Mouse (Mus musculus) granulocyte monocyte progenitor cell, adult 5-6 weeks (primary cell): Measurements from ENCODE around the gene Iqgap1. TPM values are rescaled to one million over a fixed set of nuclear protein-coding genes. Genes with fewer than 3 reads are reported as not detected.

Experiments used
- ATAC-seq: replicated peaks from 2 replicates; pipeline ENCODE4 v1.8.0; 2016; ENCODE audit warnings: mild to moderate bottlenecking, moderate TSS enrichment, inconsistent platforms; ENCODE audit not compliant: poor library complexity, severe bottlenecking
- total RNA-seq, 2 experiments: library from RNA; stranded (forward) in 1 of 2; stranded (reverse) in 1 of 2; fragments of 200-712, 200-1000 nt in 1 of 2; fragments of >200 nt in 1 of 2; fragmentation: Nextera tagmentation in 1 of 2; gene quantifications; 2 replicates each; pipeline ENCODE4 v1.2.3; 2014 to 2017

Iqgap1 gene
- total RNA-seq, 2 experiments from 2014 or later = 92.9 to 95.4 TPM

DNA sequence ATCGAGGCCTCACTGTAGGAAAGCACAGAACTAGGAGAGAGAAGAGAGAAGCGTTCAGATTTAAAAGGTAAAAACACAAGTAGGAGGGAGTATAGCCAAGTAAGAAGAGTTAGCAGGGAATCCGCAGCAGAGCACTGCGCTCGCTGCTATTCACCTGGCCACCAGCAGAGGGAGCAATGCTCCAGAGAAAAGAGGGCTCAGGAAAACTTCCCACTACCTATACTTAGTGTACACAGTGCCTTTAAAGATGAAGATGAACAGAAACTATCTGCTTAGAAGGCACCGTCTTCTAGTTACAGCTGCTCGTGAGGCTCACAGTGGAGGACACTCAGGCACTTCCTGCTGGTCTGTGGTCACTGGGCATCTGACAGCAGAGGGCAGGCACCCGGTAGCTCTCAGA, 96.1 kb downstream of the Iqgap1 start:
- ATAC-seq = peak; percentile 76

DNA sequence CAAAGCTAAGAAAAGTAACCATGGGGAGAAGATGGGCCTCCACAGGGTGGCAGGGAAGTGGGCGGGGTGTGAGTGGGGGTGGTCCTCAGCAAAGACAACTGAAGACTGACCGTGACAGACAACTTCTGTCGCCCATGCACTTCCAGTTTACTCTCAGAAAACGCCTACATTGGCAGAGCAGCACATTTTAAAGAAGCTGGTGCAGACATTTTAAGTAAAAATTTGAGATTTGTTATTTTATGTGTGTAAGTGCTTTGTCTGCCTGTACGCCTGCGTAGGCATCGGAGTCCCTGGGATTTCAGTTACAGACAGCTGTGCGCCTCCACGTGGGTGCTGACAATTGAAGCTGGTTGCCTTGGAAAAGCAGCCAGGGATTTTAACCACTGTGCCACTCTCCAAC, 104.7 kb downstream of the Iqgap1 start:
- ATAC-seq = no peak

DNA sequence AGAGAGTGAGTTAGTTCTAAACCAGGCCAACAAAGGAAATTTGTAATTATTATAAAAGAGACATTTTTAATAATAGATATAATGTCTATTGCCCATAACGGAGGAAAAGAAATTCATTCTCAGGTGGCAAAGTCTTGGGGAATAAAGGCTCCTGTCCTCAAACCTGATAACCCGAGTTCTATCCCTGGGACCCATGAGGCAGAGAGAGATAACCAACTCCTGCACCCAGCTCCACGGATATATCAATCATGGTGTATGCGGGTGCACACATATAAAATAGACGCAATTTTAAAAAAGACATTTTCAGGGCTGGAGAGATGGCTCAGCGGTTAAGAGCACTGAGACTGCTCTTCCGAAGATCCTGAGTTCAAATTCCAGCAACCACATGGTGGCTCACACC, 106.2 kb downstream of the Iqgap1 start:
- no peak for ATAC-seq

DNA sequence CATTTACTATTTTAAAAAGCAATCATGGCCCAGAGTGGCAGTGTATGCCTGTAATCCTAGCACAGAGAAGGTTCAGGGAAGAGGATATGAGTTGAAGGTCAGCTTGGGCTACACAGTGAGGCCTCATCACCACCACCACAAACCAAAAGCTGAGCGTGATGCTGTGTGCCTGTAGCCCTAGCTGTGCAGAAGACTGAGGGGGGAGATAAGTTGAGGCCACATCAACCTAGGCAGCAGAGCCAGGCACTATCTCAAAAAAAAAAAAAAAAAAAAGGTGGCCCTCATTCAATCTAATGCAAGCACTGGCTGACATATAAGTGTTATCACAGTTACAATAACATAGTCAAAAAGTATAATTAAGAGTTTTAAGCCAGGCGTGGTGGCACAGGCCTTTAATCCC, 106.7 kb downstream of the Iqgap1 start:
- no peak for ATAC-seq

DNA sequence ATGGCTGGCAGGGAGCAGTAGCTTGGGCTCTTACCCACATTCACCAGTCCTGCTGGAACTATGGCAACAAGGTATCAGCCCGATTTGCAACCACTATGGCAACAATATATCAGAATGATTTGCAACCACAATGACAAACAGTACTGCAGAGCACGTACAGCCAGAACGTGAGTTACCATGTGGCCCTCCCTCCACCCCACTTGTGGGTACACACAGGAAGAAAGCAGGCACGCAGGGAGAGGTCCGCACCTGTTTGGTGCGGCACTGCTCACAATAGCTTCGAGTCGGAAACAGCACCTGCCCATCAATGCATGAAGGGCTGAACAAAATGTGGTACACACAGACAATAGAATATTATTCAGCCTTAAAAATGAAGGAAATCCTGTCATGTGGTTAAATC, 107.3 kb downstream of the Iqgap1 start:
- no peak for ATAC-seq

DNA sequence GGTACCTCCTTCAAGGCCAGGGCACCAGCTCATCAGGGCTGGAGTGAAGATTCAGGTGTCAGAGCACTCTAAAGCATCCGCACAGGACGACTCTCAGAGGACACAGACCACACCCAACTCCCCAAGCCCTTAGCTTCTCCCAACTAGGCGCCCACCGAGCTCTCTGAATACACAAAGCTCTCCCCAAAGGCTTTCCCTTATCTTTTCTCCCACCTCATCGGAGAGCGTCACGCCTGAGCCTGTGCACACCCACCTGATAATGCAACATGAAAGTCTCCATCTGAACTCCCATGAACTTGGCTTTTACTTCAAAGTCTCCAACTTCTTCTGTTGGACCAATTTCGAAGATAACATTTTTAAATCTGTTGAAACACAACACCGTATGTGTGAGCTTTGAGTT, 109.0 kb downstream of the Iqgap1 start:
- ATAC-seq = no peak

DNA sequence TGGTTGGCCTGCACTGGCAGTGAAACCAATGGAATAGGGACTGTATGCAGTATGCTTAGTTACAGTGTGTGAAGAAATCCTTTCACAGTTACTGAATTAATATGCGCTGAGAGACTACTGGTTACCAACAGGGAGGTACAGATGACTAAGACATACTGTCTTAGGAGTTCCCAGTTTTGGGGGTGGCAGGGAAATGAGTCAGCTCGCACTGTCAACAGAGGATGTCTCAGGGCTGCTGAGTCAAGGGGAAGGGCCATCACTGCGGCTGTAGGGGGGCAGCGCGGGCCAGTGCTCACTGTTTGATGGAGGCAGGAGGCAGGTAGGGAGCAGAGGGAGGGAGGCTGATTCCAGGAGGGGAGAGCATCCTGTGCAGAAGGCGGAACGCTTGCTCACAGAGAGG, 110.5 kb downstream of the Iqgap1 start:
- ATAC-seq = peak; percentile 89

DNA sequence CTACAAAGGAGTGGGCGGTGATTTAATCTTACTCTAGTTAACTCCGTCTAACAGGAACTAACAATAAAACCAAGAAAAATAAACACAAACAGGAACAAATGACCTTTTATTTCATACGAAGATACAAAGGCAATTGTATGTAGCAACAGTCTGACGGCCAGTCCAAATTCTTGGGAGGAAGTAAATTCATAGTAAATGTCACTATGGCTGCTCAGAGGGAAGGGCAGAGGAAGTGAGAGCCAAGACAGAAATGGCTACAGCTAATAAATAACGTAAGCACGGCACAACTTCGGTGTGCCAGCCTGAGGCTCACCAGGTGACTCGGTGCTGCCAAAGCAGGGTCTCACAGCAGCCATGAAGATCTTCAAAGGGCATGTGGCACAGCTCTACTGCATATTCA, 114.3 kb downstream of the Iqgap1 start:
- peak; percentile 50 for ATAC-seq

DNA sequence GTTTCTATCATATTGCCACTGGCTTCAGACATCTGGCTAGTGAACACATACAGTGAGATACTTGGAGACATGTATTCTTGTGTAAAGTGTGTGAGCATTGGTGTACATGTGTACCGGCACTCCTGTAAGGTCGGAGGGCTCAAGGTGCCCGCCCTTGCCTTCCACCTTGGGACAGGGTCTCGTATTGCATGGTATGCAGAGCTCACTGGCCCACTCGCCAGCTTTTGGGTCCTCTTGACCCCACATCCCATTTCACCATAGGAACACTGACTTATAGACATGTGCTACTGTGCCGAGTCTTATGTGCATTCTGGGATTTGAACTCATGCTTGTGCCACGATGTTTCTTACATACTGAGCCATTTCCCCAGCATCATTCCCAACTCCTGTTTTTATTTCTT, 115.4 kb downstream of the Iqgap1 start:
- no peak for ATAC-seq

DNA sequence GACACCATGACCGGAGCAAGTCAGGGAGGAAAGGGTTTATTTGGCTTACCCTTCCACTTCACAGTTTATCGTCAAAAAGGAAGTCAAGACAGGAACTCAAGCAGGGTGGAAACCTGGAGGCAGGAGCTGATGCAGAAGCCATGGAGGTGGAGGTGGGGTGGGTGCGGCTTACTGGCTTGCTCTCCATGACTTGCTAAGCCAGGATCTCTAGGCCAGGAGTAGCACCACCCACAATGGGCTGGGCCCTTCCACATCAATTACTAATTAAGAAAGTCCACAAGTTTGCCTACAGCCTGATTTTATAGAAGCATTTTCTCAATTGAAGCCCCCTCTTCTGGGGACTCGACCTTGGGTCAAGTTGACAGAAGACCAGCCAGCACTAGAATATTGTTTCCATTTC, 121.7 kb downstream of the Iqgap1 start:
- no peak for ATAC-seq

DNA sequence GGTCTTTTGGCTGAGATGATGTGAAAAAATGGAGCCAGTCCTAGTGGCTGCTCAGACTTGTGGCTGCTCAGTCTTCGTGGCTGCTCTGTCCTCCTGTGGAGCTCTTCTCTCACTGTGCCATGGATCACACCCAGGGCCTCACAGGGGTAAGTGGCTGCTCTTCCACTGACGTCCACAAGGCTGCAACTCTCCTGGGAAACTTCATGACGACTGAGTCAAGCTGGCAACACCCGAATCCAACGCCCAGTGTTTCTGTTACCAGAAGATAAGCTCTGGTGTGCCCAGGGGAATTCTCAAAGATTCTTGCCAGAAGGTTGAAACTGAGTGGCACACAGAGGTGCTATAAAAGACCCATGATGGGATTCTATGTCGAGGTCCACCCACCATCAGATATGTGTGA, 123.3 kb downstream of the Iqgap1 start:
- no peak for ATAC-seq

DNA sequence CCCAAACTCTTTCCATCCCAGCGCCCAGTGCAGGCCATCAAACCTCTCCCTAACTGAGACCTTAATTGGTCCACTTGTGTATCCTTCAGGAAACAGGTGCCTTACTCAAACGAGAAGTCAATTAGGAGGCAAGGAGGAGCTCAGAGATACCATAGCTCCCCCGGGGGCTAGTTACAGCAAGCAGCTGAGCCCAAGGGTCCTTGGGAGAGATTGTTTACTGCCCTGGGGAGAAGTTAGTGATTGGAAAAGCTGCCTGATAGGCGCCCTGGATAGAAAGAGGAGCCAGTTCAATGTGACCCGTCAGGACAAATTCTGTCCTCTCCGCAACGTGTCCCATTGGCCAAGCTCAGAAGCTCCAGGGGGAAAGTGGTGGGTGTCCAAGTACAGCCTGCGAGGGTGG, 126.1 kb downstream of the Iqgap1 start:
- no peak for ATAC-seq

DNA sequence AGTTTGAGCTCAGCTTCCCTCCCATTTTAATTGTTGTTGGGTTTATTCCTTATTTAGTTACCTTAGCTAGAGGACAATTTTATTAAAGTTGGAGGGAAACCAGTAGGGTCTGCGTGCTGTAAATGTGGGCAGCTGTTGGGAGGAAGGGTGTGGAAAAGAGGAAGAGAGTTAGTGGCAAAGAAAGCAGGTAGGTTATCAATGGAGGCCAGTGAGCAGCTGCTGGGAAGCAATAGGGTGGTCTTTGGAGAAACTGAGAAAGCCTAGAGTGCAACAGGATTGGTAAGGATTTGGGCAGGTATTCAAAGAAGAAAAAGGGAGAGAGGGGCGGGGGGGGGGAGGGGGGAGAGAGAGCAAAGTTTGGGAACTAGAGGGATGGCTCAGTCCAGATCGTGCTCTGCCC, 126.8 kb downstream of the Iqgap1 start:
- ATAC-seq = no peak

DNA sequence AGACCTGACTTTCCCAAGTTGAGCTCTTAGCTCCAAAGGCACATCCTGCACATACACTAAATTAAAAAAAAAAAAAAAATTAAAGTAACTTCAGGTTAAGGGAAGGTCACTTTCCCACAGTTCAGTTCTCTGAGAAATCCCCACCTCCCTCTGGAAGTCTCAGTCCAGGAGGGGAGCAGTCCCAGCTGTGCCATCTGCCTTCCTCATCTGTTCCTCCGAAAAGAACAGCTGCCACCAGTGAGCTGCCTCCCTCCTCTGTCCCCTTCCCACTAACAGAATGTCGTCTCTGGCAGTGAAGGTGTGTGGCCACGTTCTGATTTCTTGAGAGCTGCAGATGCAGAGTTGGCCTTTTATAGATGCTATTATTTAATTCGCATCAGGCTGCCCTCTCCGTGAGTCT, 127.9 kb downstream of the Iqgap1 start:
- ATAC-seq = no peak

DNA sequence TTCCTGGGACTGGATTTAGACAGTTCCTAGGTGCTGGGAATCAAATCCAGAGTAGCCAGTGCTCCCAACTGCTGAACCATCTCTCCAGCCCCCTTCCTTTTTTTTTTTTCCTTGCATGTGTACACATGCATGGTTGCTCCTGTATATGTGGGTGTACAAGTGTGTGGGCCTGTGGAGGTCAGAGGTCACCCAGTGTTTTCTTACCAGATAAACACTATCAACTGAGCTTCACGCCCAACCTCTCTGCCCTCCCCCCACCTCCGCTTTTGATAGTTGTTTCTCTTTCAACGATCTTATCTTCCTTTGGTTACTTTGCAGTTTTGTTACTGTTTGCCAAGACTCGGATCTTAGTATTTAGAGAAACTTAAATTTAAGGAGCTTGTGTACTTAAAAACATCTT, 128.9 kb downstream of the Iqgap1 start:
- no peak for ATAC-seq

DNA sequence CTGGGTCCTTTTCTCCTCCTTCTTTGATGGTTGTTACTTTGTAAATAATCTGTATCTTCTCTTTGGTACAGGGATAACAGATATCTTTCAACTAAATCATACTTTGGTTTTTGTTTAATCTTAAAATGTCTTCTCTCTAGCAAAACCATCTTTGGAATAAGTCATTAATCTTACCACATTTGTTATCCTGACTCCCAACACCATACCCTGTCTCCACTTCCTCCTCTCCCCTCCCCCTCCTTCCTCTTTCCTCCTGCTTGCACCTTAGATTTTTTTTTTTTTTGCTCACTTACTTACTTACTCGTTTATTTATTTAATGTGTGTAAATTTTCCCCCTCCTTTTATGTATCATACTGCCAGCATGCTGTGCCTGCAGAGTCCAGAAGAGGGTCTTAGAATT, 129.4 kb downstream of the Iqgap1 start:
- no peak; the same call in 1 of the 2 replicates for ATAC-seq

DNA sequence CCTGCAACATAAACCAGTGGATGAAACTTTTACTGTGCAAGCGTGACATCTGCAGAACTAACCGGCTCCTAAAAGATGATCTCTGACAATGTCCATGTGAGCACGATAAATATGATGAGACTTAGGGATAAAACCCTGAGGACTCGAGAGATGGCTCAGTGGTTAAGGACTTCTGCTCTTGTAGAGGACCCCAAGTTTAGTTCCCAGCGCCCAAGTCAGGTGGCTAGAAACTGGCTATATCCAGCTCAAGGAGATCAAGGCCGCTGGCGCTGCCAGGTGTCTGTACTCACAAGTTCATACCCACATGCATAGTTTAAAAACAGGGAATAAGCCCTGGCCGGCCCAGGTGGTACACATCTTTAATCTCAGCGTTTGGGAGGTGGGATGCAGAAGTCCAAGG, 133.3 kb downstream of the Iqgap1 start:
- ATAC-seq = no peak

DNA sequence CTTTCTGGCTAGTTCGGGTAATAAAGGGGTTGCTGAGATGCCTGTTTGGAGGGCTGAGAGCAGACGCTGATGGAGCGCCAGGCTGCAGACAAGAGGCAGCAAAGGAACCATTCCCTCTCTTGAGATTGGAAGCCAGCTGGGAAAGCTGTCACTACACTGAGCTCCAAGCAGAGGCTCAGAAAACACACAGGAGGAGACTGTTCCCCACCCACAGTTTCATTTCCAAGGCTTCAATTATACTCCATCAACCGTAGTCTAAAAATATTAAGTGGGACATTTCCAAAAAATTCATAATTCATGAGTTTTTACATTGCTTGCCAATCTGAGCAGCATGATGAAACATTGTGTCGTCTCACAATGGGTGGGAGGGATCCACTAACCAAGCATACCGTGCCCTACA, 134.6 kb downstream of the Iqgap1 start:
- ATAC-seq = no peak

DNA sequence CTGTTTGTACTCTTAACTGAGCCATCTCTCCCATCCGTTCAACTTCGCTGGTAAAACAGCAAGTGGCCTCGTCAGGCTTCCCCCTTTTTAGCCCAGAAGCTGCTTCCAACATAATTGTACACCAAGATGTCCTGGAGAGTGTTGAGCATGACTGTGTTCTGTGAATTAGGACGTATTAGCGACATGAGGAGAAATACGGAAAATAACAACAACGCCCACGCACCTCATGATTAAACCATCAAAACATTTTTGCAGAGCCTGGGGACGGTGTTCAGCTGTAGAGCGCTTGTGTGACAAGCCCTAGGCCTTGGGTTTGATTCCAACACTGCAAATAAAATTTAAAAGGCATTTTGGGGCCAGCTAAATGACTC, 136.6 kb downstream of the Iqgap1 start:
- ATAC-seq = no peak

DNA sequence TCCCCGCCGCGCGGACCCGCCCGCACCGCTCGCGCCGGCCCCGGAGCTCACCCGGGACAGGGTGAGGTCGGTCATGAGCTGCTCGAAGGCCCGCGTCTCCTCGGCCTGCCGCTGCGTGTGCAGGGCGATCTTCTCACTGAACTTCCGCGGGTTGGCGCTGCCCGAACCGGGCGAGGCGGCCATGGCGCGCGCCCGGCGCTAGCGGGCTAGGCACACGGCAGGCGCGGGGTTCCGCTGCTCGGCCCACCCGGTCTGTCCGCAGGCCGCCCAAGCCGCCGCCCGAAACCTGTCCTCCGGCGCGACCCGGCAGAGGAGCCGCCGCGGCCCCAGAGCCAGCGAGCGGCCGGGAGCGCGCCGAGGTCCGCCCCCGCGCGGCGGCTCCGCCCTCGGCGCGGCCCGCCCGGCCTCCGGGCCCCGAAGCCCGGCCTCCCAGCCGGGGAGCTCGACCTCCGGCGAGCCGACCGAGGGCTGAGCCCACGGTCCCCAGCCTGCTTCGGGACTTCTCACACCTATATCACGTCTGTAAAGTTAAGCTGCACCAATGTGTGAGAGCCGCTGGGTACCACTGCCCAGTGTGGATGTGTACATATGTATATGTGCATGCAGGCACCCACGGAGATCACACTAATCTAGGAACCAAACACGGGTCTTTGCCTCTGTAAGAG, 137.1 kb downstream of the Iqgap1 start, which contains the start of gene Crtc3:
Gene Crtc3 (minus strand): TSS at position 322 of the 665 bp plus-strand sequence.
- peak; percentile 55 for ATAC-seq

DNA sequence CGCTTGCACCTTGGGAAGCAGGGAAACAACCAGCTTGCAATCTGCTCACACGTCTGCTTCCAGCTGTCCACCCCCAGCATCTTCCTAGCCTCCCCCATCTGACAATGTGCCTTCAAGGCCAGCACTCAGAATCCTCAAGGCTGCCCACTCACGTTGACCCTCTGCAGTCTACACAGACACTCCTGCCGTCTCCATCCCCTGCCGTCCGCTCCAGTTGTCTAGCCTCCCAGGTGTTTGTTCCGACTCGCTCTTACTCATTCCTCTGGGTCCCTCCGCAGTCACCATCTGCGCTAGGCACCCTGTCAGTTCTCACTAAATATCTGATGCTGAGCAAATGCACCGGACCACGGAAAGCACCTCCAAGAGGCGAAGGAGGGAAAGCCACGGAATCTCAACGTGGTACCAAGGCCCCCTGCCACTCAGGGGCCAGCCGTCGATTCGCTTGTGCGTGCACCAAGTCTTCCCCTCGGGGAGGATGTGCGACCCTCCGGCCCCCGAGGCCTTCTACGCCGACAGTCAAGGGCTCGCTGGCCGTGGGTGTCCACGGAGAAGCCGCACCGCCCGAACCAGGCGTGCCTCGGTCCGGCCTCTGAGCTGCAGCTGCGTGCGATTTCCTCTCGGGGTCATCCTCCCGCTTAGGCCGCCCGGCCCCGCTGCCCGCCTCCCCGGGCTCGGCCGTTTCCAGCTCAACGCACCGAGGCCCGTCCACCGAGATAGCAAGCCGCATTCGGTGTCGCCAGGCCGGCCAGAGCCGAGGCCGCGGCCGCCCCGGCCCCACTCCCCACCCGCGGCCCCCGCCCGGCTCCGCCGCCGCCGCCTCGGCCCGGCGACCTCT, 137.8 kb downstream of the Iqgap1 start:
- peak; percentile 57 for ATAC-seq

DNA sequence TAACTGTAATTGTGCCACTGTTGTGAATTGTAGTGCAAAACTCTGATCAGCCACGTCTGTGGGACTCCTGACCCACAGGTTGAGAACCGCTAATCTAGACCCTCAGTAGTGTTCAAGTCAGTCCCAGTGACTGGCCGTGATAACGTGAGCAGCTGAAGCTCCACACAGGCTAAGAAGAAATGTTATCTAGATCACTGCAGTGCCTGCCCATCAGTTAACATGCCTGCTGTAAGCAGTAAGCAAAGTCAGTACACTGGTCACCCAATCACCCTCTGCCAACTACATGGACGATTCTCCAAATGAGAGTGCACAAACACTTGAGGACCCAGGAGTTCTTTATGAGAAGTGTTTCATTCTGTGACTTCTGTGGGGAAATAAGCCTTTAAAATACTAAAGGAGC, 140.1 kb downstream of the Iqgap1 start:
- no peak for ATAC-seq
